In genomic region chr8:119738129-119738907, GRCm38 (mm10) we compare ENCODE assay signal across 1 mouse cellular context.
TF ChIP-seq lines count a peak whose summit lies in the region.

No protein-coding gene starts in this region.

TF ChIP-seq in MEL, 35 proteins besides CTCF, POLR2A, EP300 and RAD21 (continued from another document):
- TF ChIP-seq GATA1 (IDR thresholded peaks at IDR 0.05; ENCODE audit: low read depth, low read length) (peak; percentile 54; the same call in 1 of the 2 replicates), ZC3H11A (IDR thresholded peaks at IDR 0.05; ENCODE audit: low read depth, low read length) (no peak), MAZ (IDR thresholded peaks at IDR 0.05; ENCODE audit: low read depth, low read length) (peak; percentile 40; the same call in 1 of the 2 replicates), UBTF (IDR thresholded peaks at IDR 0.05; ENCODE audit: borderline replicate concordance, insufficient read depth, low read depth, low read length) (no peak), MAX (IDR thresholded peaks at IDR 0.05; ENCODE audit: low read length) (peak; percentile 91), GABPA (IDR thresholded peaks at IDR 0.05; ENCODE audit: low read depth, low read length) (no peak), CHD2 (IDR thresholded peaks at IDR 0.05; ENCODE audit: low read length) (no peak), NRF1 (IDR thresholded peaks at IDR 0.05; ENCODE audit: insufficient read depth, low read depth, low read length, poor library complexity, severe bottlenecking) (no peak), USF1 (IDR thresholded peaks at IDR 0.05; ENCODE audit: low read depth, low read length) (peak; percentile 92), HCFC1 (IDR thresholded peaks at IDR 0.05; ENCODE audit: low read depth, low read length) (peak; percentile 57; the same call in 1 of the 2 replicates), E2F4 (IDR thresholded peaks at IDR 0.05; ENCODE audit: borderline replicate concordance, low read depth, low read length) (no peak), BHLHE40 (IDR thresholded peaks at IDR 0.05; ENCODE audit: borderline replicate concordance, low read depth, low read length) (peak; percentile 85), SMC3 (IDR thresholded peaks at IDR 0.05; ENCODE audit: low read depth, low read length) (no peak), SIN3A (IDR thresholded peaks at IDR 0.05; ENCODE audit: low read length) (peak; percentile 82), MYB (IDR thresholded peaks at IDR 0.05; ENCODE audit: low read depth, low read length) (no peak), TCF12 (IDR thresholded peaks at IDR 0.05; ENCODE audit: low read depth, low read length) (peak; percentile 24; the same call in 1 of the 2 replicates), ELF1 (IDR thresholded peaks at IDR 0.05; ENCODE audit: low read depth, low read length) (0 out of 2 replicates have a peak, but pooled peaks have one; percentile 21), NELFE (IDR thresholded peaks at IDR 0.05; ENCODE audit: low read depth, low read length) (peak; percentile 35; the same call in 1 of the 2 replicates), MYC (IDR thresholded peaks at IDR 0.05; ENCODE audit: low read depth, low read length) (0 out of 2 replicates have a peak, but pooled peaks have one; percentile 42), MEF2A (IDR thresholded peaks at IDR 0.05; ENCODE audit: extremely low read depth, insufficient replicate concordance, low read depth, low read length, poor library complexity, severe bottlenecking) (no peak), ZNF384 (IDR thresholded peaks at IDR 0.05; ENCODE audit: low read depth, low read length) (no peak), RCOR1 (IDR thresholded peaks at IDR 0.05; ENCODE audit: low read depth, low read length) (no peak), POLR2AphosphoS2 (IDR thresholded peaks at IDR 0.05; ENCODE audit: low read length) (no peak), ZKSCAN1 (IDR thresholded peaks at IDR 0.05; ENCODE audit: low read depth, low read length) (no peak), POLR2AphosphoS5 (IDR thresholded peaks at IDR 0.05; ENCODE audit: borderline replicate concordance, low read depth, low read length) (no peak), ETS1 (IDR thresholded peaks at IDR 0.05; ENCODE audit: low read depth, low read length) (peak; percentile 77), KAT2A (conservative IDR thresholded peaks at IDR 0.05; ENCODE audit: low read depth, low read length) (no peak), TBP (IDR thresholded peaks at IDR 0.05; ENCODE audit: low read depth, low read length) (no peak), TAL1 (IDR thresholded peaks at IDR 0.05; ENCODE audit: low read length) (no peak), CHD1 (IDR thresholded peaks at IDR 0.05; ENCODE audit: low read depth, low read length) (no peak), MXI1 (IDR thresholded peaks at IDR 0.05; ENCODE audit: low read depth, low read length) (peak; percentile 72), JUND (IDR thresholded peaks at IDR 0.05; ENCODE audit: low read depth, low read length) (no peak), USF2 (IDR thresholded peaks at IDR 0.05; ENCODE audit: borderline replicate concordance in 1 of 2, insufficient read depth in 1 of 2, low read depth in 1 of 2, low read length in 2 of 2) (peak; percentile 50 to 74), ZMIZ1 (IDR thresholded peaks at IDR 0.05; ENCODE audit: low read depth, low read length) (0 out of 2 replicates have a peak, but pooled peaks have one; percentile 28)
